Mouse (Mus musculus): ENCODE data around the gene Cirbp.
A peak's percentile ranks its signal among the peaks of the same experiment; 100 is the strongest.

Cirbp gene

GRCm38 (mm10) chr10:80165392-80166128 lies at the start of gene Cirbp:
Gene Cirbp (plus strand): TSS chr10:80165985.
- DNase-seq (ENCODE audit: low read depth, low spot score) = peak; percentile 70

GRCm38 (mm10) chr10:80116563-80116926 lies 49.2 kb upstream of the Cirbp start:
- no peak for DNase-seq (ENCODE audit: low read depth, low spot score)

GRCm38 (mm10) chr10:80116927-80117691 lies 48.7 kb upstream of the Cirbp start:
- peak; percentile 41 for DNase-seq (ENCODE audit: low read depth, low spot score)

- DNase-seq (ENCODE audit: low read depth, low spot score) = peak; percentile 64
Measured at GRCm38 (mm10) chr10:80117736-80118135, 48.0 kb upstream of the Cirbp start.

GRCm38 (mm10) chr10:80118552-80118951 lies 47.2 kb upstream of the Cirbp start:
- DNase-seq (ENCODE audit: low read depth, low spot score) = no peak

GRCm38 (mm10) chr10:80120146-80120545 lies 45.6 kb upstream of the Cirbp start:
- DNase-seq (ENCODE audit: low read depth, low spot score) = no peak

GRCm38 (mm10) chr10:80121639-80122038 lies 44.1 kb upstream of the Cirbp start:
- no peak for DNase-seq (ENCODE audit: low read depth, low spot score)

GRCm38 (mm10) chr10:80123932-80124562 lies 41.7 kb upstream of the Cirbp start:
- DNase-seq (ENCODE audit: low read depth, low spot score) = no peak

- no peak for DNase-seq (ENCODE audit: low read depth, low spot score)
Measured at GRCm38 (mm10) chr10:80127920-80128319, 37.9 kb upstream of the Cirbp start.

- DNase-seq (ENCODE audit: low read depth, low spot score) = peak; percentile 89
Measured at GRCm38 (mm10) chr10:80129846-80130245, 35.9 kb upstream of the Cirbp start.

GRCm38 (mm10) chr10:80130403-80131031 lies 35.3 kb upstream of the Cirbp start:
- DNase-seq (ENCODE audit: low read depth, low spot score) = no peak

GRCm38 (mm10) chr10:80131316-80131951 lies 34.4 kb upstream of the Cirbp start:
- DNase-seq (ENCODE audit: low read depth, low spot score) = peak; percentile 81

GRCm38 (mm10) chr10:80131952-80132350 lies 33.8 kb upstream of the Cirbp start:
- DNase-seq (ENCODE audit: low read depth, low spot score) = peak; percentile 59

- DNase-seq (ENCODE audit: low read depth, low spot score) = no peak
Measured at GRCm38 (mm10) chr10:80133226-80133849, 32.4 kb upstream of the Cirbp start.

- no peak for DNase-seq (ENCODE audit: low read depth, low spot score)
Measured at GRCm38 (mm10) chr10:80134421-80134820, 31.4 kb upstream of the Cirbp start.

GRCm38 (mm10) chr10:80135161-80135560 lies 30.6 kb upstream of the Cirbp start:
- DNase-seq (ENCODE audit: low read depth, low spot score) = no peak

- DNase-seq (ENCODE audit: low read depth, low spot score) = no peak
Measured at GRCm38 (mm10) chr10:80135641-80136040, 30.1 kb upstream of the Cirbp start.

GRCm38 (mm10) chr10:80136179-80136951 lies 29.4 kb upstream of the Cirbp start:
- no peak for DNase-seq (ENCODE audit: low read depth, low spot score)

GRCm38 (mm10) chr10:80136952-80137625 lies 28.7 kb upstream of the Cirbp start:
- peak; percentile 90 for DNase-seq (ENCODE audit: low read depth, low spot score)

Measured in brain, adult 2 months (tissue).